In genomic region chr5:115556217-115556616, GRCm38 (mm10) we compare ENCODE assay signal across 10 mouse cellular contexts. TPM values are rescaled to one million over a fixed set of nuclear protein-coding genes. Genes with fewer than 3 reads are reported as not detected.
DNase-seq lines count a peak whose midpoint lies in the region; ATAC-seq and TF ChIP-seq lines count a peak whose summit lies in the region.
"Had no signal": no experiment of that assay in that cellular context is flagged by ENCODE, and none has a peak within 500 bp of the region (broad histone marks: within the 10 kb centered on the region; RNA-seq: fewer than 3 reads in every experiment).

No protein-coding gene starts in this region.

- H3K9ac ChIP-seq in hindbrain, embryonic 14.5 days, result no peak overlapping the region
- no peak overlapping the region for H3K9ac ChIP-seq in hindbrain, embryonic 16.5 days (ENCODE audit: low read depth, low read length)
- H3K9ac ChIP-seq in embryonic facial prominence, embryonic 15.5 days, result no peak overlapping the region
- H3K9ac ChIP-seq in intestine, postnatal 0 days (ENCODE audit: low read depth, low read length), result no peak overlapping the region
- H3K9ac ChIP-seq in limb, embryonic 11.5 days (ENCODE audit: low read length), result no peak overlapping the region
- H3K9ac ChIP-seq in neural tube, embryonic 11.5 days (ENCODE audit: low read length), result no peak overlapping the region
- H3K9ac ChIP-seq: neural tube, embryonic 13.5 days had no signal

- ATAC-seq in hindbrain, embryonic 14.5 days (ENCODE audit: low FRiP score), result no peak
- ATAC-seq in hindbrain, embryonic 16.5 days, result no peak
- ATAC-seq in embryonic facial prominence, embryonic 15.5 days (ENCODE audit: insufficient number of reproducible peaks, low FRiP score, low TSS enrichment, low read depth), result no peak
- peak; percentile 14; the same call in 1 of the 2 replicates for ATAC-seq in intestine, postnatal 0 days
- no peak for ATAC-seq in limb, embryonic 11.5 days (ENCODE audit: insufficient number of reproducible peaks, low FRiP score, low TSS enrichment, low read depth)
- no peak for ATAC-seq in neural tube, embryonic 11.5 days (ENCODE audit: insufficient read depth, low FRiP score, low TSS enrichment)

- H3K4me2 ChIP-seq in hindbrain, embryonic 14.5 days (replicated peaks), result no peak overlapping the region
- H3K4me2 ChIP-seq in hindbrain, embryonic 16.5 days (ENCODE audit: low read length), result no peak overlapping the region
- no peak overlapping the region for H3K4me2 ChIP-seq in embryonic facial prominence, embryonic 15.5 days (replicated peaks)
- H3K4me2 ChIP-seq in intestine, postnatal 0 days (replicated peaks; ENCODE audit: low read depth), result peak overlapping the region; percentile 21; the same call in 1 of the 2 replicates
- H3K4me2 ChIP-seq in limb, embryonic 11.5 days (ENCODE audit: low read depth, severe bottlenecking), result no peak overlapping the region
- H3K4me2 ChIP-seq in neural tube, embryonic 11.5 days (ENCODE audit: low read depth), result no peak overlapping the region
- H3K4me2 ChIP-seq: neural tube, embryonic 13.5 days had no signal

- peak; percentile 82 for DNase-seq in hindbrain, embryonic 14.5 days (ENCODE audit: low spot score)
- DNase-seq in adrenal gland, postnatal 36 days, result peak; percentile 75 to 81
- DNase-seq in limb, embryonic 11.5 days (ENCODE audit: low spot score), result peak; percentile 88
- peak; percentile 74 for DNase-seq in neural tube, embryonic 11.5 days (ENCODE audit: low spot score)
- peak; percentile 73 for DNase-seq in thymus, postnatal 14 days

- H3K9me3 ChIP-seq in hindbrain, embryonic 14.5 days (ENCODE audit: control insufficient read depth, low read length), result no peaks in the 10 kb centered on the region
- no peaks in the 10 kb centered on the region for H3K9me3 ChIP-seq in hindbrain, embryonic 16.5 days (ENCODE audit: control insufficient read depth, low read length)
- no peaks in the 10 kb centered on the region for H3K9me3 ChIP-seq in embryonic facial prominence, embryonic 15.5 days (replicated peaks)
- H3K9me3 ChIP-seq in intestine, postnatal 0 days (ENCODE audit: control insufficient read depth), result no peaks in the 10 kb centered on the region
- no peaks in the 10 kb centered on the region for H3K9me3 ChIP-seq in limb, embryonic 11.5 days (ENCODE audit: control insufficient read depth, low read length)
- no peaks in the 10 kb centered on the region for H3K9me3 ChIP-seq in neural tube, embryonic 11.5 days (ENCODE audit: control insufficient read depth, low read length)
- H3K9me3 ChIP-seq: neural tube, embryonic 13.5 days had no signal

- H3K4me1 ChIP-seq in hindbrain, embryonic 14.5 days (replicated peaks; ENCODE audit: control insufficient read depth, insufficient read depth, low read length), result peaks cover 10% of the 10 kb centered on the region
- H3K4me1 ChIP-seq in hindbrain, embryonic 16.5 days (ENCODE audit: control insufficient read depth, insufficient read depth, low read depth, low read length), result peaks cover 9% of the 10 kb centered on the region
- H3K4me1 ChIP-seq in embryonic facial prominence, embryonic 15.5 days, result peaks cover 20% of the 10 kb centered on the region
- no peaks in the 10 kb centered on the region for H3K4me1 ChIP-seq in intestine, postnatal 0 days (replicated peaks; ENCODE audit: control insufficient read depth, insufficient read depth, low read length)
- peaks cover 6% of the 10 kb centered on the region; the same call in 1 of the 2 replicates for H3K4me1 ChIP-seq in limb, embryonic 11.5 days (ENCODE audit: control insufficient read depth, insufficient read depth, low read length)
- H3K4me1 ChIP-seq in neural tube, embryonic 11.5 days (ENCODE audit: control insufficient read depth, insufficient read depth, low read length), result peaks cover 3% of the 10 kb centered on the region; the same call in 1 of the 2 replicates

- H3K36me3 ChIP-seq in hindbrain, embryonic 14.5 days (replicated peaks; ENCODE audit: control insufficient read depth, insufficient read depth), result peaks cover 37% of the 10 kb centered on the region
- H3K36me3 ChIP-seq in hindbrain, embryonic 16.5 days (ENCODE audit: control insufficient read depth, insufficient read depth, low read length), result peaks cover 18% of the 10 kb centered on the region
- H3K36me3 ChIP-seq in embryonic facial prominence, embryonic 15.5 days, result peaks cover 37% of the 10 kb centered on the region
- peaks cover 49% of the 10 kb centered on the region for H3K36me3 ChIP-seq in intestine, postnatal 0 days (ENCODE audit: control insufficient read depth, insufficient read depth)
- H3K36me3 ChIP-seq in limb, embryonic 11.5 days (ENCODE audit: control insufficient read depth, insufficient read depth, low read length), result peaks cover 17% of the 10 kb centered on the region
- H3K36me3 ChIP-seq in neural tube, embryonic 11.5 days (ENCODE audit: control insufficient read depth, insufficient read depth, low read length), result peaks cover 6% of the 10 kb centered on the region

- no peak overlapping the region for H3K27ac ChIP-seq in hindbrain, embryonic 14.5 days
- H3K27ac ChIP-seq in hindbrain, embryonic 16.5 days (ENCODE audit: low read depth, low read length), result no peak overlapping the region
- peak overlapping the region; percentile 40; the same call in 1 of the 2 replicates for H3K27ac ChIP-seq in embryonic facial prominence, embryonic 15.5 days (replicated peaks)
- H3K27ac ChIP-seq in intestine, postnatal 0 days (ENCODE audit: low read depth, low read length), result peak overlapping the region; percentile 81
- no peak overlapping the region for H3K27ac ChIP-seq in limb, embryonic 11.5 days (replicated peaks; ENCODE audit: low read depth, low read length)
- no peak overlapping the region for H3K27ac ChIP-seq in neural tube, embryonic 11.5 days (ENCODE audit: low read depth, low read length)
- H3K27ac ChIP-seq: neural tube, embryonic 13.5 days had no signal

- 9% methylated on average over 8 of the region's 8 CpGs for WGBS in hindbrain, embryonic 14.5 days
- 10% methylated on average over 8 of the region's 8 CpGs for WGBS in hindbrain, embryonic 16.5 days
- WGBS in embryonic facial prominence, embryonic 15.5 days, result 10% methylated on average over 8 of the region's 8 CpGs
- 14% methylated on average over 8 of the region's 8 CpGs for WGBS in intestine, postnatal 0 days
- 9% methylated on average over 8 of the region's 8 CpGs for WGBS in limb, embryonic 11.5 days
- WGBS in neural tube, embryonic 11.5 days, result 12% methylated on average over 8 of the region's 8 CpGs

- H3K27me3 ChIP-seq in hindbrain, embryonic 14.5 days (ENCODE audit: control insufficient read depth, insufficient read depth, low read length), result no peaks in the 10 kb centered on the region
- H3K27me3 ChIP-seq in hindbrain, embryonic 16.5 days (replicated peaks; ENCODE audit: control insufficient read depth, insufficient read depth, low read length), result no peaks in the 10 kb centered on the region
- no peaks in the 10 kb centered on the region for H3K27me3 ChIP-seq in embryonic facial prominence, embryonic 15.5 days
- no peaks in the 10 kb centered on the region for H3K27me3 ChIP-seq in intestine, postnatal 0 days (replicated peaks; ENCODE audit: control insufficient read depth, insufficient read depth, low read length)
- H3K27me3 ChIP-seq in limb, embryonic 11.5 days (ENCODE audit: control insufficient read depth, insufficient read depth, low read length), result no peaks in the 10 kb centered on the region
- H3K27me3 ChIP-seq in neural tube, embryonic 11.5 days (ENCODE audit: control insufficient read depth, insufficient read depth, low read length), result no peaks in the 10 kb centered on the region
- H3K27me3 ChIP-seq: neural tube, embryonic 13.5 days had no signal

- no peak overlapping the region for H3K4me3 ChIP-seq in hindbrain, embryonic 14.5 days (replicated peaks; ENCODE audit: low read length)
- no peak overlapping the region for H3K4me3 ChIP-seq in hindbrain, embryonic 16.5 days (ENCODE audit: low read length)
- H3K4me3 ChIP-seq in embryonic facial prominence, embryonic 15.5 days (replicated peaks), result no peak overlapping the region
- no peak overlapping the region for H3K4me3 ChIP-seq in intestine, postnatal 0 days (ENCODE audit: low read depth, low read length)
- no peak overlapping the region for H3K4me3 ChIP-seq in limb, embryonic 11.5 days (ENCODE audit: low read depth, low read length)
- no peak overlapping the region for H3K4me3 ChIP-seq in neural tube, embryonic 11.5 days (ENCODE audit: low read depth, low read length)
- H3K4me3 ChIP-seq: erythroblast, embryonic 14.5 days; neural tube, embryonic 13.5 days had no signal

- TF ChIP-seq CTCF in intestine, postnatal 0 days (IDR thresholded peaks at IDR 0.05; ENCODE audit: low read depth), result peak; percentile 99

RNA-seq across cellular contexts. Expression of gene Rplp0, which starts 3.0 kb away (rescaled TPM):
- polyA plus RNA-seq in hindbrain, embryonic 14.5 days (2014; fragmentation: Nextera tagmentation; extraction: Ambion mirVana), result 952 and 1,000 TPM in 2 replicates
- 814 and 834 TPM in 2 replicates for polyA plus RNA-seq in hindbrain, embryonic 16.5 days (2015; fragmentation: Nextera tagmentation; extraction: Ambion mirVana)
- 100 to 1,000 TPM; 829 to 906 TPM for total RNA-seq in adrenal gland, postnatal 36 days (2021)
- 1,780 and 1,815 TPM in 2 replicates for polyA plus RNA-seq in embryonic facial prominence, embryonic 15.5 days (2015; fragmentation: Nextera tagmentation; extraction: Ambion mirVana)
- 832 and 868 TPM in 2 replicates for polyA plus RNA-seq in intestine, postnatal 0 days (2015; fragmentation: Nextera tagmentation; extraction: Ambion mirVana)
- polyA plus RNA-seq in limb, embryonic 11.5 days (2014; fragmentation: Nextera tagmentation; extraction: Ambion mirVana), result 1,447 and 1,526 TPM in 2 replicates
- 1,266 and 1,290 TPM in 2 replicates for polyA plus RNA-seq in neural tube, embryonic 11.5 days (2014; fragmentation: Nextera tagmentation; extraction: Ambion mirVana)

RNA-seq across cellular contexts. Expression of gene Gcn1l1, which starts 8.8 kb away (rescaled TPM):
- polyA plus RNA-seq in hindbrain, embryonic 14.5 days (2014; fragmentation: Nextera tagmentation; extraction: Ambion mirVana), result 40.5 and 45.2 TPM in 2 replicates
- polyA plus RNA-seq in hindbrain, embryonic 16.5 days (2015; fragmentation: Nextera tagmentation; extraction: Ambion mirVana), result 32.2 and 39.3 TPM in 2 replicates
- total RNA-seq in adrenal gland, postnatal 36 days (2021), result 10 to 100 TPM; 53.9 to 69.5 TPM
- 36.2 and 36.4 TPM in 2 replicates for polyA plus RNA-seq in embryonic facial prominence, embryonic 15.5 days (2015; fragmentation: Nextera tagmentation; extraction: Ambion mirVana)
- polyA plus RNA-seq in intestine, postnatal 0 days (2015; fragmentation: Nextera tagmentation; extraction: Ambion mirVana), result 9.3 and 9.6 TPM in 2 replicates
- polyA plus RNA-seq in limb, embryonic 11.5 days (2014; fragmentation: Nextera tagmentation; extraction: Ambion mirVana), result 39.6 and 44.5 TPM in 2 replicates
- 38.6 and 42.6 TPM in 2 replicates for polyA plus RNA-seq in neural tube, embryonic 11.5 days (2014; fragmentation: Nextera tagmentation; extraction: Ambion mirVana)

RNA-seq across cellular contexts. Expression of gene Pxn, which starts 49.7 kb away (rescaled TPM):
- 11.3 and 12.2 TPM in 2 replicates for polyA plus RNA-seq in hindbrain, embryonic 14.5 days (2014; fragmentation: Nextera tagmentation; extraction: Ambion mirVana)
- 19.1 and 23.9 TPM in 2 replicates for polyA plus RNA-seq in hindbrain, embryonic 16.5 days (2015; fragmentation: Nextera tagmentation; extraction: Ambion mirVana)
- 10 to 100 TPM; 33.5 to 54.2 TPM for total RNA-seq in adrenal gland, postnatal 36 days (2021)
- 51.5 and 52.8 TPM in 2 replicates for polyA plus RNA-seq in embryonic facial prominence, embryonic 15.5 days (2015; fragmentation: Nextera tagmentation; extraction: Ambion mirVana)
- polyA plus RNA-seq in intestine, postnatal 0 days (2015; fragmentation: Nextera tagmentation; extraction: Ambion mirVana), result 65.1 and 71.1 TPM in 2 replicates
- 13.5 and 17.7 TPM in 2 replicates for polyA plus RNA-seq in limb, embryonic 11.5 days (2014; fragmentation: Nextera tagmentation; extraction: Ambion mirVana)
- polyA plus RNA-seq in neural tube, embryonic 11.5 days (2014; fragmentation: Nextera tagmentation; extraction: Ambion mirVana), result 13.3 and 13.7 TPM in 2 replicates

Comparison
In these comparisons a context has a peak if more than half of its experiments do, and no peak if none do; other contexts are left out.
1. H3K27ac ChIP-seq: peak in embryonic facial prominence, embryonic 15.5 days (single experiment) and intestine, postnatal 0 days (single experiment); none in hindbrain, embryonic 14.5 days (single experiment), hindbrain, embryonic 16.5 days (single experiment), limb, embryonic 11.5 days (single experiment) and neural tube, embryonic 11.5 days (single experiment).
2. Peak in every context shown above with its lines, with median percentiles within 50 percentile points of each other: DNase-seq.